Mouse (Mus musculus) lung, postnatal 10 days (tissue): ENCODE measurements at regions not wholly inside any gene's neighbourhood (a gene's known extent, or its start where the extent isn't known, plus 50 kb on each side); places are given as distances from the start of the nearest gene placed in this dataset.
"Not testable (repeated sequence)": the region's sequence is repeated elsewhere in the genome, so short reads cannot be mapped to it uniquely, and the experiment has no call there.

Experiments
- DNase-seq: peaks from one replicate; pipeline ENCODE4 v3.0.0; 2021

GRCm38 (mm10) chr19:51355701-51356100 lies 677.3 kb upstream of the Sorcs1 start:
- DNase-seq = no peak

- DNase-seq = no peak
Measured at GRCm38 (mm10) chr19:51340491-51340890, 662.0 kb upstream of the Sorcs1 start.

GRCm38 (mm10) chr19:51330010-51330409 lies 651.6 kb upstream of the Sorcs1 start:
- DNase-seq = no peak

GRCm38 (mm10) chr19:51303708-51304107 lies 625.3 kb upstream of the Sorcs1 start:
- DNase-seq = no peak

- DNase-seq = not testable (repeated sequence)
Measured at GRCm38 (mm10) chr19:51296631-51297030, 618.2 kb upstream of the Sorcs1 start.

GRCm38 (mm10) chr19:51268978-51269556 lies 590.6 kb upstream of the Sorcs1 start:
- DNase-seq = no peak

- no peak for DNase-seq
Measured at GRCm38 (mm10) chr19:51240295-51240864, 561.9 kb upstream of the Sorcs1 start.

GRCm38 (mm10) chr19:51238181-51238523 lies 559.7 kb upstream of the Sorcs1 start:
- no peak for DNase-seq

- no peak for DNase-seq
Measured at GRCm38 (mm10) chr19:51237509-51238180, 559.2 kb upstream of the Sorcs1 start.

- DNase-seq = no peak
Measured at GRCm38 (mm10) chr19:51232525-51232924, 554.1 kb upstream of the Sorcs1 start.

GRCm38 (mm10) chr19:51226932-51227331 lies 548.5 kb upstream of the Sorcs1 start:
- DNase-seq = no peak

- DNase-seq = peak; percentile 11
Measured at GRCm38 (mm10) chr19:51201391-51201790, 522.9 kb upstream of the Sorcs1 start.
